Mouse (Mus musculus) ES-E14 (cell line): ENCODE data around the gene Map4k5.

Source experiments
- ZC3H11A ChIP-seq: IDR thresholded peaks from 2 replicates; pipeline ENCODE4 v1.6.1; 2012; ENCODE audit warnings: low read depth, mild to moderate bottlenecking, inconsistent platforms, low read length, borderline replicate concordance
- ZNF384 ChIP-seq: IDR thresholded peaks from 2 replicates; pipeline ENCODE4 v1.6.1; 2012; ENCODE audit warnings: low read depth, low read length, inconsistent platforms

GRCm38 (mm10) chr12:69767476-69768258 lies 125.3 kb downstream of the Map4k5 start:
- TF ChIP-seq ZC3H11A (no peak), ZNF384 (no peak)
